Mouse (Mus musculus): Measurements from ENCODE around the gene Osbpl10.

Osbpl10 gene

DNA sequence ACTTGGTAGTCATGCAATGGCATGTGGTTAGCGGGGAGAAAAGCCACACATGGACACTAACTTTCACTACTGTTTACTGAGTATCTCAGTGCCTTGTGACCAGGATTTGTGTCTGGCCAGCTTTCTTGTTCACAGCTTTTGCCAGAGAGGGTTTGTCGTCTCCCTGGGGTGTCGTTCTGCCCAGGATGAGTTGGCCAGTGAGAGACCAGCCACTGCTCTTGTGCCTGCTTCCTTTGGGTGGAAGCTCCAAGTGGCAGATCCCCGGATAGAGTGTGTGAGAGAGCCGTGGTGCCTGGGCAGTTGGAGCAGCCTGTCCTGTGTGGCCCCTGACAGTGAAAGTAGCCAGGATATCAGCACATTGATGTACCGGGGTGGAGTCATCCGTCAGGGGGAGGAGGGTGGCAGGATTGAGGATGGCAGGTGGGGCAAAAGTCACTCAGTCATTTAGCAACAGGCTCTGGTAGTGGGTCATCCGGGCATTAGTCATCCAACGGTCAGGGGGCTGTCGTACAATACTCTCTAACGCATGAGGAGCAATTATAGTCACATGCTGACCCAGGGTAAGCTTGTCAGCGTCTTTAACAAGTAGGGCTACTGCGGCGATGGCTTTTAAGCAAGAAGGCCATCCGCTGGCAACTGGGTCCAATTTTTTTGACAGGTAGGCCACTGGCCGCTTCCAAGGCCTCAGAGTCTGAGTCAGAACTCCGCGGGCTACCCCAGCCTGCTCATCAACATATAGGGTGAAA is 170.8 kb downstream of the Osbpl10 start:
- no peak for DNase-seq (ENCODE audit: low read depth, low spot score)

DNA sequence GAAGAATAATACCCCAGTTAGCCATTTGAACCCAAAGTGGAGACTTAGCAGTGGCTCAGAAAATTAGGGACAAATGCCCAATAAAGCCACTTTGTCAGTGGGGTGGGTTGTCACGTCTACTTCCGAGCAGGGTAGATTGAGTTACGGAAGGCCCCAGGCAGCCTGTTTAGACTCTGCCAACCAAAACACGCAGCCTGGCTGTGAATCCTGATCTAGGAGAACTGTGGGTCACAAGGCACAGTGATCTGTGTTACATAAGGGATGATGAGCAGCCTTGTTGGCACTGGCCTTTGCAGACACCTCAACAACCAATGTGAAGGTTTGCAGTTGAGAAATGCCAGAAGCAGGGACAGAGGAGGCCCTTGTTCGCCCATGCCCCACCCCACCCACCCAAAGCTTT is 183.2 kb downstream of the Osbpl10 start:
- no peak for DNase-seq (ENCODE audit: low read depth, low spot score)

GRCm38 (mm10) chr9:115163031-115163430 is 184.7 kb downstream of the Osbpl10 start:
- DNase-seq (ENCODE audit: low read depth, low spot score), result peak; percentile 28

GRCm38 (mm10) chr9:115163693-115164092 is 185.3 kb downstream of the Osbpl10 start:
- no peak for DNase-seq (ENCODE audit: low read depth, low spot score)

- DNase-seq (ENCODE audit: low read depth, low spot score), result no peak
Measured at GRCm38 (mm10) chr9:115164351-115164750, 186.0 kb downstream of the Osbpl10 start.

GRCm38 (mm10) chr9:115165996-115166395 is 187.6 kb downstream of the Osbpl10 start:
- DNase-seq (ENCODE audit: low read depth, low spot score), result no peak

DNA sequence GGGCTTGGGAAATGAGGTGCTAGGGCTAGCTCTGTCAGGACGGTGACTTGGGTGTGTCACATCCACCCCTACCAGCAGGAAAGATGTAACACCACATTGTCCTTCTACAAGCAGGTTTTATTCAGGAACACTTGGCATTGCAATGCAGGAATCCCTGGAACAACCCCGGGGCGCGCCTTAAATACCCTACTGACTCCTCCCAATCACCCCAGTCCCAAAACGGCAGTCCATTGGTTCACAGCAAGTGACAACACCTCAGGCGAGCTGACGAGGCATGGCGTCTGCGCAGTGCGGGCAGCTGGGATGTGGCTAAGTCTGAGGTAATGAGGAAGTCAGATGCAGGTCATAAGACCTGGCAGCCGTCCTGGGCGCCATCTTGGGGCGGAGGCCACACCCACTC is 191.2 kb downstream of the Osbpl10 start:
- no peak for DNase-seq (ENCODE audit: low read depth, low spot score)

DNA sequence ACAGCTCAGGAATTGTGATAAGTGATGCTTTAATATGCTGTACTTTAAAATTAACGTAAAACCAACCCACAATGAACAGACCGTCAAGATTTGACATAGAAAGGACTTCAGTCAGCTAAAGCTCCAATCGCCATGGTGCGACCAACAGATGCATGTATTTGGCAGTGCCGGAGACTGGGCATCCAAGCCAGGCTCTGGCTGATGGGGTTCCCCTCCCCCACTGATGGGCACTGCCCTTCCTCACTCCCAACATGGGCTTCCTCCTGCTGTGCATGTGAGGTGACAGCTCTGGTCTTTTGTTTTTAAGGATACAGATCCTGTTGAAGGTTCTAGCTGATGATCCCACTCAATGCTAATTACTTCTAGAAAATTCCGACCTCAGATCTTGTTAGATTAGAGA is 193.7 kb downstream of the Osbpl10 start:
- DNase-seq (ENCODE audit: low read depth, low spot score), result no peak

DNA sequence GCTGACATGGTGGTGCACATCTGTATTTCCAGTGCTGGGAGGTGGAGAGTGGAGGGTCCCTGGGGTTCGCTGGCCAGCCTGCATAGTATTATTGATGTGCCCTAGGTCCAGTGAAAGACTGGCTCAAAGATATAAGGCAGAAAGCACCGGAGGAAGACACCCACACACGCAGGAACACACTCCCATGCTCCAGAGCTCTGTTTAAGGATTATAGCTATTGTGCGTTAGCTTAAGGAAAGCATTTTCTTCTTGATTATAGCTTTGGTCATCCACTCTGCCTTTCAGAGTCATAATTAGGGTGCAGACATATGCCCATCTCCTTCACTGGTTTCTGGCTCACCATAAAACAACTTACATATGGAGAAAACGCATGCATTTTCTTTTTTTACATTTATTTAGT is 200.8 kb downstream of the Osbpl10 start:
- no peak for DNase-seq (ENCODE audit: low read depth, low spot score)

DNA sequence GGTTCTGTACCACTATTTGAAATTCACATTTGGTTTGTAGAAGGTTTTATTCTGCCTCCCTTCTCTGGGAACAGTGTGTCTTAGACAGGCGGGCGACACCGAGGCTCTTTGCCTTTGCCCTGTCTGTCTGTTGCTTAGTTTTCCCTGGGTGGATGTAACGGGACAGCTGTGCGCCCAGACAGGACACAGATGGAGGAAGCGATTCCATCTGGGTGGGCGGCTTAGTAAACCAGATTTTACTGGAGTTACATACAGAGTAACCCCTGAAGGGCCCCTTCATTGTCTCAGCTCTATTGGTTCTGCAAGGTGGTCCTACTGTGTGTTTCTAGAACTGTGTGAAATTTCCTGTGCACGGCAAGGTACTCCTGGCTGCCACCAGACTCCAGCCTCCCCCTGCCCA is 201.6 kb downstream of the Osbpl10 start:
- peak; percentile 17 for DNase-seq (ENCODE audit: low read depth, low spot score)

DNA sequence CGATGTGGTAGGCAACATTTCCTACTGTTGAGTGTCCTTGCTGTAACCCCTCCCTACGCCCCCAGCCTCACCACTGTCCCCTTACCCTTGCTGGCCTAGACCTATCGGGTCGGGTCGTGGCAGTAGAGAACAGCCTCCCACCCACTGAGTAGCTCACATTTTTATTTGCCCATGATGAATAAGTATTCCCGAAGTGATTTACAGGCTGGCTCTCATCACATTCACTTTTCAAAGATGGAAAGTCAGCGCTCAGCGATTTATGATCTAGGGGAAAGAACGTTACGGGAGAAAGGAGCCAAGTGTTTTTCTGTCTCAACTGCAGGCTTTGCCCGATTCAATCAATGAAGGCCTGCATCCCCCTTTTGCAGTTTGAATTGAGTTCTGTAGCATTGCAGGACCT is 208.0 kb downstream of the Osbpl10 start:
- no peak for DNase-seq (ENCODE audit: low read depth, low spot score)

DNA sequence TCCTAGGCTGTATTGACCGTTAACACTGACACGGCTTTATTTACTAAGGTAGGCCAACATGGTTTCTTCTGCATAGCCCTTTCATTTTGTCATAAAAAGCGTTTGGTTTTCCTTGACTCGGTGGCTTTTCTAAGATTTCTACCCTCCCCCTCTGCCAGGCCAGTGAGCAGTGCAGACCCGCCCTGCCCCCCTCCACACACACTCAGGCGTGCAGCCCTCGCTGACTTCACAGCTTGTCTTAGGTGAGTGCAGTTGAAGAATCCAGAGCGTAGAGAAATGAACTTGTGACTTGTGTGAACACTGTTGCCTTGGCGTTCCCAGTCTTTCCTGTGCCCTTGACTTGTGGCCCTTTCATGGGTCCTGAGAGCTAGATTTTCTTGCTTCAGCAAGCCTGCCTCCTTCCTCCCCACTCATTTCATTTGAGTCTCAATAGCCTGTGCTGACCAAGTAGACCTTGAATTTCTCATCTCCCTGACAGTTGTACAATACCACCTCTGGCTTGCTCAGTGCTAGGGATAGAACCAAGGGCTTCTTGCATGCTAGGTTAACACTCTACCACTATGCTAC is 212.1 kb downstream of the Osbpl10 start:
- DNase-seq (ENCODE audit: low read depth, low spot score), result no peak

DNA sequence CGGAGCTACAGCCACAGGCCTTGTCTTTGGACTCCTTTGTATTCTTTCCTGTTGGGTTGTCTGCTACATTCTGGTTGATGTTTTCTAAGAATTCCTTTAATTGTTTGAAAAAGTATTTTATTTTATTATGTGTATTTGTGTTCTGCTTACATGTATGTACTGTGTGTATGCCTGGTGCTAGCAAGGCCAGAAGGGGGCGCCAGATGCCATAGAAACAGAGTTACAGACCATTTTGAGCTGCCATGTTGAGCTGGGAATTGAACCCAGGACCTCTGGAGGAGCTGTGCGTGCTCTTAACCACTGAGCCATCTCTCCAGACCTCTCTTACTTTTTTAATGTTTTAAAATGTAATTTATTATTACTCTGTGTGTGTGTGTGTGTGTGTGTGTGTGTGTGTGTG is 214.5 kb downstream of the Osbpl10 start:
- no peak for DNase-seq (ENCODE audit: low read depth, low spot score)

GRCm38 (mm10) chr9:115197082-115197481 is 218.7 kb downstream of the Osbpl10 start:
- DNase-seq (ENCODE audit: low read depth, low spot score), result no peak

- DNase-seq (ENCODE audit: low read depth, low spot score), result no peak
Measured at GRCm38 (mm10) chr9:115200166-115200862, 221.9 kb downstream of the Osbpl10 start.

DNA sequence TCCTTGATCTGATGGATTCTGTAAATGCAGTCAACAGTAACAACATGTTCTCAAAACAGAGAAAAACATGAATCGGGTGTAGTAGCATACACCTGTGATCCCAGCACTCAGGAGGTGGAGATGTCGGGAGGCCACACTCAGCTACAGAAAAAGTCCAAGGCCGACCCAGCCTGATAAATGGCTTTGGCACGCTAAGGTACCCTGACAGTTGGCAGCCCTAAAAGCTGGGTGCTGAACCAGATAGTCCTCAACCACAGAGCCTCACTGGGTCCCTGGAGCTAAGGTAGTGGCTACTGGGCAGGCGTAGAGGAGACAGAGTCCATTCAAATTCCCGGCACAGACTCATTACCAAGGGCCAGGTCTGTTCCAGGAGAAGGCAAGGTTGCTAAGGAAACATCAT is 222.9 kb downstream of the Osbpl10 start:
- no peak for DNase-seq (ENCODE audit: low read depth, low spot score)

GRCm38 (mm10) chr9:115203136-115203535 is 224.8 kb downstream of the Osbpl10 start:
- no peak for DNase-seq (ENCODE audit: low read depth, low spot score)

DNA sequence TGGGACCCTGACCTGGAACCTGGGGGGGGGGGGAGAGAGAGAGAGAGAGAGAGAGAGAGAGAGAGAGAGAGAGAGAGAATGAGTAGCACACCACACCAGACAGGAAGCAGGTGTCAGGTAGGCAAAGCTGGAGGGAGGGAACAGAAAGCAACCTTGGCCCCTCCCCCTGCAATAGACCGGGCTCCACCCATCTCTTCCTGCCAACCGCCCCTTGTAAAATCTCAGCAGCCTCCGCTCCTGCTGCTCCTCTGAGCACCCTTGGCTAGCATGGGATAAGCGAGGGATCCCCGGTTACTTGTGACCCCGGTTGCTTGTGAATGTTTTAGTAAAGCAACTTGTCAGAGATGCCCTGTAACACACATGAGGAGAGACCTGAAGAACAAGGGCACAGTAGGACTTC is 227.1 kb downstream of the Osbpl10 start:
- DNase-seq (ENCODE audit: low read depth, low spot score), result no peak

DNA sequence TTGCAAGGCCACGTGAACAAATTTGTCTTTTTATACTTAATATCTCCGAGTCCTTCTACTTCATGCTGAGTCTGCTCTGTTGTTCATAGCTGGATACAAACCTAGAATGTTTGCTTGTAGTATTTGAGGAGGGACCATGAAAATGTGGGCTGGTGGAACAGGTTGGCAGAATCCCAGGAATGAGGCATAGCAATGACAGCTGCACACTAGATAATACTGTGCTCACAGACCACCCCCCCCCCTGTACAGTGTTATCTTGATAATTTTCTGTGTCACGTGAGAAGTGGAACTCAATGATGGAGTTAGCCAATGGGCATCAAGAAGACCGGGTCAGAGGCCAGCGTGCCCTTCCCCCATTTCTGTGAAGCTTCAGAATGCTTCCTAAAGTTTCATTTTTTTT is 227.8 kb downstream of the Osbpl10 start:
- DNase-seq (ENCODE audit: low read depth, low spot score), result no peak

DNA sequence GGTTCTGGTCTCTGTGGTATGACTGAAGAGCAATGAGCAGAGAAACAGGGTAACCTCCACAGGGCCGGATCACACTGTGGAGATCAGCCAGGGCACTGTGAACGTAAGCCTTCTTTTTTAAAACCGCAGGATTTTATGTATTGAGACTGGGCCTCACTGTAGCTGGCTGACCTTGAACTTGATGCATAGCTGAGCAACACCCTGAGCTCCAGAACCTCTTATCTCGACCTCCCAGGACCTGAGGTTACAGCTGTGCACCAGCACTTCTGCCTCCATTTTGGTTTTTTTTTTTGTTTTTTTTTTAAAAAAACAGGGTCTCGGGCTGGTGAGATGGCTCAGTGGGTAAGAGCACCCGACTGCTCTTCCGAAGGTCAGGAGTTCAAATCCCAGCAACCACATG is 231.4 kb downstream of the Osbpl10 start:
- DNase-seq (ENCODE audit: low read depth, low spot score), result no peak

- no peak for DNase-seq (ENCODE audit: low read depth, low spot score)
Measured at GRCm38 (mm10) chr9:115210535-115210934, 232.2 kb downstream of the Osbpl10 start.

GRCm38 (mm10) chr9:115213755-115214264 is 235.4 kb downstream of the Osbpl10 start:
- no peak for DNase-seq (ENCODE audit: low read depth, low spot score)

Data from retina, postnatal 7 days (tissue).